Mouse (Mus musculus) heart, adult 9 months (tissue): Measurements from ENCODE around the gene Fam98c.
A peak's percentile ranks its signal among the peaks of the same experiment; 100 is the strongest.
"Not testable (repeated sequence)": the region's sequence is repeated elsewhere in the genome, so short reads cannot be mapped to it uniquely, and the experiment has no call there.

Experiments
- DNase-seq, 2 experiments: peaks; one replicate each; pipeline ENCODE4 v3.0.0; 2022; ENCODE audit warnings: low spot score in 2 of 2

Gene Fam98c

DNA sequence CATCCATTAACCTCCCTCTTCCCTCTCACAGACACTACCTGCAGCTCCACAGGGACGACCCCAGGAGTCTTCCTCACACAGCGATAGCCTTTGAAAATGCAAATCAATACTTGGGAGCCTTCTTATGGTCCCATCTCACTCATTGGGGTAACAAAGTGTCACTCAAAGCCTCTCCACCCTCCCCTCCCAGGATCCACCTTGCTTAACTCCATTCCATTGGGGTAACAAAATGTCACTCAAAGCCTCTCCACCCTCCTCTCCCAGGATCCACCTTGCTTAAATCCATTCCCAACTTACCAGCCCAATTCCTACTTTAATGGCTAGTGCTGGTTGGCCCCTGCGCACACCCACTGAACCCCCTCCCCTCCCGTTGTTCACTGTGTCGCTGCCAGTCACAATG, 2.2 kb upstream of the Fam98c start:
- no peak for DNase-seq

DNA sequence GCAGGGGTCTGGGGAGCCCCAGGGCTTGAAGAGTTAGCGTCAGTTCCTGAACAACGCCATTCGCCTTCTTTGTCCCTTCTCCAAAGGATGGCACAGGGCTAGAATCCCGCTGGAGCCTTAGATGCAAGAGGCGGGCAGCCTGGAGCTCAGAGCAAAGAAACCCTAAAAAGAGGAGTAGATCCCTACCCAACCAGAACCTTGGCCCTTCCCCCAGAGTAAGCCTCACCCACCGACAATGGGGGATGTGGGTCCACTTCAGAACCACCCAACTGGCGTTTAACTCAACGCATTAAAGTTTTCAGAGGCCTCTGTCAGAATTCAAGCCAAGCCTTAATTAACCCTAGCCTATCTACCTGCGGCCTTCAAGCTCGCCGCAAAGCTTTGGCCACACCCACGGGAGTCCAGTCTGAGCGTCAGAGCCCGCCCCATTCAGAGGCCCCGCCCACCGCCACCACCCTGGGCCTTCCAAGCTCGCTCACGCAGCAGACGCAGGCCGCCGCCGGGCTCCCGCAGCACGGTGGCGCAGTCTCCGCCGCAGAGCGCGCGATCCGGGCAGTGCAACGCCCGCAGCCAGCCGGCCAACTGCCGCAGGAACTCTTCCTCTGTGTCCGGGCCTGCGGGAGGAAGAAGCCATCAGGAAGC, 717 bp downstream of the Fam98c start:
- peak; percentile 82 to 87 for DNase-seq

DNA sequence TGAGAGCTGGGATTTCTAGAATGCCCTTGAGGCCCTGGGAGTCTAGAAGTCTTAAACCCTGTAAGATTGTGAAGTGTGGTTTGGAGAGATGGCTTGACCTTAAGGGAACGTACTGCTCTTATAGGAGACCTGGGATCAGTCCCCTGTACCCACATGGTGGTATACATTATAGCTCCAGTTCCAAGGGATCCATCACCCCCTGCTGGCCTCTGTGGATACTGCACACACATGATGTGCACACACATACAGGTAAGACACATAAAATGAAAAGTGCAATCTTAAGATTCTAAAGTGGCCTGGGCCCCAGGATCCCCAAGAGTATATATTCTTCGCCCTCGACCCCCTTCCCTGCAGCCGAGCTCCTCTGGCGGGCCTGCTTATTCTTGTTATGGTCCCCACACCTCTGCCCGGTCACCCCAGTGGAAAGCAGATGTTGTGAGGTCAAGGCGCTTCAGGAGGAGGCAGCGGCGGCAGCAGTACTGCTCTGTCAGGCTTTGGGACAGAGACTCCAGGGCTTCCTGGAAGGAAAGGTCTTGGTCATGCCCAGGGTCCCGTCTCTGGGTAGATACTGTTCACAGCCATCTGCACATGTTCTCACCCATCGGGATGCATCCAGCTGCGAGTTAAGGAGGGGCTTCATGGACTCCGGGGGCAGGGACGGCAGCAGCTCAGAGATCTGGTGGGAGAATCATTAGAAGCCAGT, 1.9 kb downstream of the Fam98c start:
- no peak for DNase-seq

DNA sequence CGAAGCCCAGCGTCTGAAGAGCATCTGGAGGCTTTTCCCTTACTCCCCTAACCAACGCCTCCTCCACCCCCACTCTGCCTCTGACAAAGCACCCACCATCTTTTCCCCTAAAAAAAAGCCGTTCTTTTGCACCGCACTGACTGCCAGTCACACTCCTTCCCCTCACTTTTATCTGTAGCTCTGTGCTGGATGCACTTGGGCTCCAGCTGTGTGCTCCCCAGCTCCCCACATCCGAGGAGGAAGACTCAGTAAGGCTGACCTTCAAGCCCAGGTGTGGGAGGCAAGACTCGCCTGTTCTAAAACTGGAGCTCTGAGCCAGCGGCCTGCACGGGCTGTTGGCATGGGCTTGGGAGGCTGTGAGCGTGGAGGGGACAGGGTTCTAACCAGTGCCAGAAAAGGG, 4.5 kb downstream of the Fam98c start:
- DNase-seq, result no peak

DNA sequence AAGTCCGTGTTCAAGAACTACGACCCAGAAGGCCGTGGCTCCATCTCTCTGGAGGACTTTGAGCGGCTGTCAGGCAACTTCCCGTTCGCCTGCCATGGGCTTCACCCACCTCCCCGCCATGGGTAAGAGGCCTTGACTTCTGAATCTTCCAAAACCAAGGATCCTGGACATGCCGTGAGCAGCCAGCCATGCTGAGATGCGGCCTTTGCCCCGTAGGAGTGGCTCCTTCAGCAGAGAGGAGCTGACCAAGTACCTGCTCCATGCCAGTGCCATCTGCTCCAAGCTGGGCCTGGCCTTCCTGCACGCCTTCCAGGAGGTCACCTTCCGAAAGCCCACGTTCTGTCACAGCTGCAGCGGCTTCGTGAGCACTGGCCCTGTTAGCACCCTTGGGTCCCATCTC, 7.3 kb downstream of the Fam98c start:
- no peak for DNase-seq

DNA sequence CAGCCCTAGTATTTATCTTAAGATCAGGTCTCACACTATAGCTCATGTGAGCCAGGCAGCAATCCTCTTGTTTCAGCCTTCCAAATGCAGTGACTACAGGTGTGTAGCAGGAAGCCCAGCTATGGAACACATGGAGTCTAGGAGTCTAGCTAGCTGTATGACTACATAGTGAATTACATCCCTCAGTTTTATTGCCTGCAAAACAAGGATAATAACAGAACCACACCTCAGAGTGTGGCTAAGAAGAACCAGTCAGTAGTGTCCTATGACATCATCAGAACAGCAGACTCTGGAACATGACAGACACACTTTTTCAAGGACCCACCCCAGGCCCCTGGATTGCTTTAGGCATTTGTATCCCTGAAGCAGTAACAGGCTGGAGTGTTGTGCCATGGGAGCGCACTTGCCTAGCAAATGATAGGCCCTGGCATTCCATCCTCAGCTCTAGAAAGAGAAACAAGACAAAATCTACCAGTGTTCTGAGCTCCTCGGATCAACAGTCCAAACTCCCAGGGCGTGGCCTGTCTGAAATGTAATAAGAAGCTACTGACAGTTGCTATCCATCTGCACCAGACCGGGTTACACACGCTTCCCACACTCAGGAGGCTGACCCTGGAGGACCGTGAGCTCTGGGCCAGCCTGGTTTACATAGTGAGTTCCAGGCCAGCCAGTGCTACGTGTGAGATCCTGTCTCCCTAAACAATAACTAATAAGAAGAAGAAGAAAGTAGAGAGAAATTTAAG, 9.2 kb downstream of the Fam98c start:
- no peak for DNase-seq

DNA sequence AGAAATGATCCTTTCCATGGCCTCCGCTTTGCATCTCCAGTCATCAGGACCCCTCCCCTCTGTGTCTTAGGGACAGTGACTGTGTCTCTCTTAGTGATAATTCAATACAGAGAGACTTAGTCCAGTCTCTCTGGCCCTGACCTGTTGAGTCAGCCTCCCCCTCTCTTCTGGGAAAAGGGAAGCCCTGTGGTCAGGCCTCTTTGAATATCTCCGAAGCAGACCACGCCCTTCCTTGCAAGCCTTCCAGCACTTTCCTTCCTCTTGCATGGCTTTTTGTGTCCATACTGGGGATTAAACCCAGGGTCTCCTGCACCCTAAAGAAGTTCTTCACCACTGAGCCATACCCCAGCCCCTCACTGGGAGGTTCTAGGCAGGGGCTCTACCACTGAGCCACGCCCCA, 12.0 kb downstream of the Fam98c start:
- DNase-seq, result no peak

DNA sequence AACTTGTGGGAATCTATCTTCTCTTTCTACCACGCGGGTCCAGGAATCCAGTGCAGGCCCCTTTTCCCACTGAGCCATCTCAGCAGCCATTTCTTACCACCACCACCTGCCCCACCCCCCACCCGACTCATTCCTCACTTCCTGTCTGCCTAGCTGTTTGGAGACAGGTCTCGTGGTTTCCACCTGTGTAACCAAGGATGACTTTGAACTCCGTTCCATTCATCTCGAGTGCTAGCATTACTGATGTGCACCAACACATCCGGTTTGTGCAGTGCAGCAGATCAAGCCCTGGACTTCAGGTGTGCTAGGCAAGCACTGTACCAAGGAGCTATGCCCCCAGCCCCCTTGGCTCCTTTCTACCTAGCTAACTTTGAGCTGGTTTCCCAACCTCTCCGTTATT, 14.6 kb downstream of the Fam98c start:
- DNase-seq, result no peak

DNA sequence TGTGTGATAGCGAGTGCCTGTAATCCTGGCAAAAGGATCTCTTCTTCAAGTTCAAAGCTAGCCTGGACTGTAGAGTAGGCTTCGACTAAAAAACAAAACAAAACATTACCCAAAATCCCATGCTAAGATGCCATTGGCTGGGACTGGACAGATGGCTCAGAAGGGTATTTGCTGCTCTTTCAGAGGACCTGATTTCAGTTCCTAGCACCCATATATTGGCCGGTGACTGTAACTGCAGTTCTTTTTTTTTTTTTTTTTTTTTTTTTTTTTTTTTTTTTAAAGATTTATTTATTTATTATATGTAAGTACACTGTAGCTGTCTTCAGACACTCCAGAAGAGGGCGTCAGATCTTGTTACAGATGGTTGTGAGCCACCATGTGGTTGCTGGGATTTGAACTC, 16.8 kb downstream of the Fam98c start:
- DNase-seq, result not testable (repeated sequence)

DNA sequence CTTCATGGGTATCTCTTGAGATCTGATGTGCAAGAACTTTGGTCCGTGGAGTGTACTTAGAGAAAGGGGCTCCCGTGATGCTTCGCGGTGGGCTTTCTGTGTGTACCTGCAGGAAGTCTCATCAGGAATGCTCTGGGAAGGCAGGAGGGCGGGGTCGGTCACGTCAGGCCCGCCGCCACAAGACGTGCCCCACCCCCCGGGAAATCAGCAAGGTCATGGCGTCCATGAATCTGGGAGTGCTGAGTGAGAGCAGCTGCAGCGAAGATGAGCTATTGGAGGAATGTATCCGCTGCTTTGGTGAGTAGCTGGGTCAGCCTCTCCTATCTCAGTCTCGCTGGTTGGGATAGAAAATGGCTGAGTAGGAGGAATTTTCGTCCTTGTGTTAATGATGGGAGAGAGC, 18.6 kb downstream of the Fam98c start:
- no peak for DNase-seq

DNA sequence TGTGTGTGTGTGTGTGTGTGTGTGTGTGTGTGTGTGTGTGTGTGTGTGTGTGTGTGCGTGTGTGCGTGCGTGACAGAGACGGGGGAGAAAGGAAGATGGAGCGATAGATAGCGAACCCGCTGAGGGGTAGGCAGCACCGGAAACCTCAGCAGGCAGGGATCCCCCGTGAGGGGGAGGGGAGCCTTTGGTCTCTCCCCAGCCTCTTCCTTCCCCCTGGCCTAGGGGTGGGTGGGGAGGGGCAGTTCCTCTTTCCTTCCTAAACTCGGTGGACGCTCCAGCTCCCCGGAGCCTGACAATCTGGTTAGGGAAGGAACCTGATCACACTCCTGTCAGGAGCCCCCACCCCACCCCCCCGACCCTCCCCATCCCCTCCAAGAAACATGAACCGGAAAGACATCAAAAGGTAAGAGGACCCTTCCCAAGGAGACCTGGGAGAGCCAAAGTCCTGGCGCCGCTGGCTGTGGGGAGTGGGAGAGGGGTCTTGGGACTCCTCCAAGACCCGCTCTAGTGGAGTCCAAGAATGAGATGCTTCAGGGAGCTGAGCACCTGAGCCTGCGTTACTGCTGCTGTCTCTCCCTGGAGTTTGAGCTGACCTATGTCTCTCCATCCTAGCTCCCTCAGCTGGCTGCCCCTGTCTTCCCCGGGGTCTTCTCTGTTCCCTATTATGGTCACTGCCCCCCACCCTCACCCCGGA, 21.2 kb downstream of the Fam98c start, which contains the start of gene Rasgrp4:
TSS of gene Rasgrp4 (plus strand) at position 159 of the 694 bp plus-strand sequence.
- peak in 1 of 2 experiments; percentile 39 for DNase-seq

DNA sequence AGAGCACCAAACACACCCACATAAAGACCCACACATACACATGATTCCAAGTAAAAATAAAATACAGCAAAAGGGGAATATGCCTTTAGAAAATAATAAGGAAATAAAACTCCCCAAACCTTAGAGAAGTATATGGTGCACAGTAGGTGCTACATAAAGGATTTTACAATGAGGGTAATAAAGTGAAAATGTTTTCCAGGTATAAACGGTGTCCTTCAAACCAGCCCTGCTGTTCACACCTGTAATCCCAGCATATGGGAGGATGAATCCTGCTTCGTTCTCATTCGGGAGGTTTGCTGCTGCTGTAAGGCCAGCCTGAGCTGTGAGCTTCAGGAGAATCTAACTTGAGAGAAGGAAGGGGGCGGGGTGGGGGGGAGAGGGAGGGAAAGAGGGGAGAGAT, 21.8 kb downstream of the Fam98c start:
- no peak for DNase-seq

DNA sequence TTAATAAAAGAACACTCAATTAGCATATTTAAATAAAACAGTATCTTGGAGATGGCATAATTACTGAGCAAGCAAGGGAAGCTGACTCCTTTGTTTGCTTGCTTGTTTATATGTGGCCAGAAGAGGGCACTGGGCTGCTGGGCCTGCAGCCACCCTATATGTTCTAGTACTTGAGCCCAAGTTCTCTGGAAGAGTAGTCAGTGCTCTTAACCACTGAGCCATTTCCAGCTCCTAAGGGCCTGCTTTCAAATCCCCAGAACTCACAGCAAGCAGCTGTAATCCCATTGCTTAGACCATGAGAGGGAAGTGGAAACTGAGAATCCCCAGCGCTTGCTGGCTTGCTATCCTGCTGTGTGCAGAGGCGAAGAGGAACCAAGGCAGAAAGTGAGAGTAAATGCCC, 27.3 kb downstream of the Fam98c start:
- no peak for DNase-seq

DNA sequence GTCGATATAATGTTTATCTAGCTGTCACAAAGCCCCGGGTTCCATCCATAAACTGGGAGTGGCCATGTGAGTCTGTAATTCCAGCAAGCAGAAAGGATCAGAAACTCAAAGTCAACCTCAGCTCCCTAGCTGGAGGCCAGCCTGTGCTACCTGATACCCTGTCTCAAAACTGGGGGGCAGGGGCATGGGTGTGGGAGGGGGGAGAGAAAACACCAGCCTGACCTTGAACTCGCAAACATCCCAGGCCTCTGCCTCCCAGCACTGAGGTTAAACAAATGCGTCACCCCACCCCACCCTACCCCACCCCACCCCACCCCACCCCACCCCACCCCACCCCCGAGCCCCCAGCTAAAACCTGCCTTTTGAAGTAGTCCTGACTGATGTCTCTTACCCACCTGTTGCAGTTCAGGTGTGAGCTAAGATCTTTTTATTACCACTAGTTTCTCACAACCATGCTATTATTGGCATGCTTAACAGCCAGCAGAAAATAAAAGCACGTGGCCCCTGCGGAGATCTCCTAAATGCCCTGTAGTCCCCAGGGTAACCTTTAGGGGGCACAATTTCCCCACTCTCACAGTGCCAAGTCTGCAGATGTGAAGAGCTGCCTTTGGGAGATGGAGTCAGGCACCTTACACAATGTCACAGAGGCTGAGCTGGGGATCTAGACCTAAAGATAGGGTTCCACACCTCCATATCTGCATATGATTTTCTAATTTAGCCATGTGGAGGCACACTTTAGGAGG, 29.7 kb downstream of the Fam98c start:
- peak; percentile 35 to 47 for DNase-seq

DNA sequence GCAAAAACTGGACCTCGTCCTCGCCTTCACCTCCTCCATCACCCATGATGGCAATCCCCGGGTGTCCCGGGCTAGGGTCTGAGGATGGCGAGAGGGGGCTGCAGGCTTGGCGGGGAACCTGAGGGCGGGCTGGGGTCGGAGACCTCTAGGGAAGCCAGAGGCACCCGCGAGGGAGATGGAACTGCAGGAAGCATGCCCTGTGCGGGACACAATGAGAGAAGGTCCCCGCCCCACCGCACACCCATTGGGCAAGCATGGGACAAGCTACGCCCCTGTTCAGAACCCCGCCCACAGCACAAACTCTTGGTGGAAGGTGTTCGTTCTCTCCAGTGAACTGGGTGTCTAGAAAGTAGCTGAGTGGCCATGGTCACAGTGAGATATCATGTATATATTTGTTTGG, 31.1 kb downstream of the Fam98c start, which contains the start of gene Ryr1:
TSS of gene Ryr1 (minus strand) at position 210 of the 400 bp plus-strand sequence.
- no peak for DNase-seq

DNA sequence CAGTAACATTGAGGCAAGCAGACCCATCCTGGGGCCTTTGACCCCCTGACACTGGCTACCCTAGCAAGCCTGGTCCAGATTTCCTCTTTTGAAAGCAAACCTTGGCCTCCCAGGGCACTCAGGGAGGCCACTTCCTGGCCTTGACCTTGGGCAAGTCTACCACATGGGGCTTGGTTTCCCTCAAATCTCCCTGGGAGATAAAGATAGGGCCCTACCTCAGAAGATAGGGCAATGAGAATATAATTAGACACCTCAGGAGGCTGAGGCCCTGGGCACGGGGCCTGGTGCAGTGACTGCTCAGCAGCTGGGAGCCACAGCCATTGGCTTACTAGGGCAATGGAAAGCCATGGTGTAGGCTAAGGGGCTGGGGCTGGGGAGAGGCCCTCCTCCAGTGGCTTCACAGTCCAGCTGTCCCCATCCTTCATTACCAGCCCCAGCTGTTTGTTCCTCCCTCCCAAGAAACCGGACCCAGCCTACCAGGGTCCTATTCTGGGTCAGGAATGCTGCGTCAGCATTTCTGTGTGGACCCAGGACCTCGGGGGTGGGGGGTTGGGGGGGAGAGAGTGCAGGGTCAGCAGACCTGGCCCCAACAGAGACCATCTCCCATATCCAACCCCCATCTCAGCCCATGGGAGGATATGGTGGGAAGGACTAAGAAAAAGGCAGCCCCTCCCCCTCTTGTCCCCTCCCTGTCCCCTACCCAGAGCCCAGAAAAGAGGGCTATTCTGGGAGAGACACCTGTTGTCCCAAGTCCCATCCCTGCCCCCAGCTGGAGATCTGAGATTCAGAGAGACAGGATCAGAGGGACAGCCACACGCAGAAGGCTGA, 32.3 kb downstream of the Fam98c start:
- no peak for DNase-seq

DNA sequence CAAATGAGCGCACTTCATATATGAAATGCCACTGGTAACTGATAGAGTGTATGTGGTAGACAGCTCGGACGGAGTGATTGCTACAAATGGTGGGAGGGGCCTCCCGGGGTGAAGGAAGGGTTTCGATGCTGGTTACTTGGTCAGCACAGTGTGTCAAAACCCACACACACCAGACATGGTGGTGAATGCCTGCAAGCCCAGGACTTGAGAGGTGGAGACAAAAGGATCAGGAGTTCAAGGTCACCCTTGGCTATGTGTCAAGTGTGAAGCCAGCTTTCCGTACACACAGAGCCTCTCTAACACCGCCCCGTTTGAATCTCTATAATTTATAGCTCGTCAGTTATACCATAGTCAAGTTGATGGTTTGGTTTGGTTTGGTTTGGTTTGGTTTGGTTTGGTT, 33.2 kb downstream of the Fam98c start:
- DNase-seq, result no peak

DNA sequence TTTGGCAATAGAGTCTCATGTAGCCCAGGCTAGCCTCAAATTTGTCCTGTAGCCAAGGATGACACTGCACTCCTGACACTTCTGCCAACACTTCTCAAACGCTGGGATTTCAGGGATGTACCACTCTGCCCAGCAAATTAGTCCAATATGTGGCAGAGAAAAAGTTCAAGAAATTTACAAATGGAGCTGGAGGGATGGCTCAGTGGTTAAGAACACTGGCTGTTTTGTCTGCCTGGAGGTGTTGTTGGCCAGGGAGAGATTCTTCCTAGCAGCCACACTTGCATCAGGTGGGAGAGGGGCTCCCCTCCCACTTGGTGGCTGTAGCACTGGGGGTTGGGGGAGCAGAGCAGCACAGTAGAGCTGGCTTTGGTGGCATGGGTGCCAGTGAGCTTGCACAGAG, 36.5 kb downstream of the Fam98c start:
- no peak for DNase-seq

DNA sequence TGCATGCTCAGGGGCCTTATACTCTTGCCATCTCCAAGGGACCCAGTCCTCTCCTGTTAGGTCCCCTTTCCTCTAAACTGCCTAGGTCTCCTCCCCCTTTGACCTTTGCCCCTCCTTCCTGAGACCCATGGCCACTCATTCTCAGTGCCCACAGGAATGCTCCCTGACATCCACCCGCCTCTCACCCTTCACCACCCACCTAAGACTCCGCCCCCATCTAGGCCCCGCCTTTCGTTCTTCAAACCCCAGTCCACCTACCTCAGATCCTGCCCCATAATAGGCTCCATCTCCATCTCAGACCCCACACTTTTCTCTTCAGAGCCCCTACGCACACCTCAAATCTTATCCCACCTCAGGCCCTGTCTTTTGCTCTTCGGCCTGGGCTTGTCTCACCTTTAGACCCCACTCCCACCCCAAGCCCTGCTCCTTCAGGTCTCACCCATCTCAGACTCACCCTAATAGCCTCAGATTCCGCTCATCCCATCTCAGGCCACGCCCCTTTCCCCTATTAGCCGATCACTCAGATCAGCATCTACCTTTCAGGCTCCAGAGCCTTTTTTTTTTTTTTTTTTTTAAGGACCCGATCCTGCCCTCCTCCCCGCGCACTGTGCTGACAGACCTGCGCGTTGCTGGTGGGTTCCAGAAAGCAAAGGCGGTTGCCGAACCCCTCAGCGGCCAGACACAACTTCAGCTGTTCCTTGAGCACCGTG, 37.7 kb downstream of the Fam98c start:
- DNase-seq, result no peak
